Mouse (Mus musculus) CH12.LX (cell line): ENCODE data around the gene Gpr39. TPM values are rescaled to one million over a fixed set of nuclear protein-coding genes. Genes with fewer than 3 reads are reported as not detected.
A peak's percentile ranks its signal among the peaks of the same experiment; 100 is the strongest.

Experiments used
- DNase-seq: peaks from one replicate; pipeline ENCODE4 v3.0.0-alpha.2; 2013; ENCODE audit errors: extremely low read depth
- H3K27ac ChIP-seq: 2 replicates; pipeline ENCODE4 v1.5.1; 2012; ENCODE audit warnings: low read depth, mild to moderate bottlenecking, control low read depth, moderate library complexity; ENCODE audit not compliant: insufficient read depth
- H3K27me3 ChIP-seq: replicated peaks from 2 replicates; pipeline ENCODE3; 2012; ENCODE audit warnings: inconsistent platforms
- H3K36me3 ChIP-seq, 2 experiments: replicated peaks in 1 of 2; 2 replicates each; pipeline versions ENCODE3 to v1.6.1; 2012; ENCODE audit warnings: inconsistent platforms in 1 of 2, low read length in 1 of 2, mild to moderate bottlenecking in 1 of 2, mixed read lengths in 1 of 2, moderate library complexity in 1 of 2; ENCODE audit not compliant: control insufficient read depth in 1 of 2, insufficient read depth in 1 of 2
- H3K4me1 ChIP-seq, 2 experiments: 2 replicates each; pipeline ENCODE4 v1.6.1; 2012; ENCODE audit warnings: inconsistent platforms in 1 of 2, moderate library complexity in 1 of 2; ENCODE audit not compliant: insufficient read depth in 2 of 2, control insufficient read depth in 1 of 2
- H3K4me2 ChIP-seq: 2 replicates; pipeline ENCODE4 v1.6.1; 2012; ENCODE audit warnings: low read depth, mild to moderate bottlenecking, control low read depth; ENCODE audit not compliant: poor library complexity, insufficient read depth, severe bottlenecking
- H3K4me3 ChIP-seq, 3 experiments: fragments of 150-350 bp in 1 of 3; sonication (generic) in 1 of 3; replicated peaks in 1 of 3; 2 replicates each; pipeline versions ENCODE3 to v1.5.1; 2011 to 2012; ENCODE audit warnings: low read depth in 2 of 3, low read length in 2 of 3, mild to moderate bottlenecking in 2 of 3, moderate library complexity in 2 of 3, control low read depth in 1 of 3, improper control_type of control experiment in 1 of 3, inconsistent platforms in 1 of 3, mixed read lengths in 1 of 3; ENCODE audit not compliant: poor library complexity in 1 of 3
- H3K79me2 ChIP-seq: replicated peaks from 2 replicates; pipeline ENCODE4 v1.6.1; 2012; ENCODE audit warnings: mild to moderate bottlenecking, moderate library complexity; ENCODE audit not compliant: control insufficient read depth, poor library complexity, insufficient read depth, severe bottlenecking; ENCODE audit errors: extremely low read depth
- H3K9ac ChIP-seq: 2 replicates; pipeline ENCODE4 v1.6.1; 2012; ENCODE audit warnings: low read depth, mild to moderate bottlenecking, control low read depth, moderate library complexity; ENCODE audit not compliant: insufficient read depth
- H3K9me3 ChIP-seq: replicated peaks from 2 replicates; pipeline ENCODE3; 2012; ENCODE audit warnings: low read length, inconsistent platforms, mixed read lengths
- BHLHE40 ChIP-seq: IDR thresholded peaks from 2 replicates; pipeline ENCODE4 v1.6.1; 2011; ENCODE audit warnings: mild to moderate bottlenecking, low read depth, low read length, improper control_type of control experiment
- CHD1 ChIP-seq: IDR thresholded peaks from 2 replicates; pipeline ENCODE4 v1.6.1; 2012; ENCODE audit warnings: low read depth, low read length, improper control_type of control experiment, inconsistent platforms
- CHD2 ChIP-seq: IDR thresholded peaks from 2 replicates; pipeline ENCODE4 v1.6.1; 2011; ENCODE audit warnings: low read length, improper control_type of control experiment
- CTCF ChIP-seq, 2 experiments: IDR thresholded peaks in 1 of 2; conservative IDR thresholded peaks in 1 of 2; 2 replicates each; pipeline ENCODE4 v1.5.1; 2011 to 2012; ENCODE audit warnings: low read depth in 2 of 2, low read length in 2 of 2, improper control_type of control experiment in 1 of 2, inconsistent platforms in 1 of 2, mild to moderate bottlenecking in 1 of 2, moderate library complexity in 1 of 2
- ELF1 ChIP-seq: IDR thresholded peaks from 2 replicates; pipeline ENCODE4 v1.6.1; 2014; ENCODE audit warnings: low read depth, mild to moderate bottlenecking, inconsistent platforms, low read length, improper control_type of control experiment
- EP300 ChIP-seq: IDR thresholded peaks from 2 replicates; pipeline ENCODE4 v1.6.1; 2011; ENCODE audit warnings: low read length, improper control_type of control experiment
- HCFC1 ChIP-seq: IDR thresholded peaks from 2 replicates; pipeline ENCODE4 v1.6.1; 2012; ENCODE audit warnings: low read depth, mild to moderate bottlenecking, inconsistent platforms, low read length, improper control_type of control experiment
- IRF4 ChIP-seq: IDR thresholded peaks from 2 replicates; pipeline ENCODE4 v1.6.1; 2014; ENCODE audit warnings: low read depth, mild to moderate bottlenecking, inconsistent platforms, low read length, improper control_type of control experiment
- JUN ChIP-seq: IDR thresholded peaks from 2 replicates; pipeline ENCODE4 v1.6.1; 2011; ENCODE audit warnings: low read depth, mild to moderate bottlenecking, low read length, improper control_type of control experiment, moderate library complexity; ENCODE audit not compliant: insufficient read depth
- JUND ChIP-seq: conservative IDR thresholded peaks from 2 replicates; pipeline ENCODE4 v1.6.1; 2011; ENCODE audit warnings: low read depth, low read length, improper control_type of control experiment
- KAT2A ChIP-seq: IDR thresholded peaks from 2 replicates; pipeline ENCODE4 v1.6.1; 2012; ENCODE audit warnings: low read length, improper control_type of control experiment, inconsistent platforms; ENCODE audit not compliant: insufficient replicate concordance
- MAX ChIP-seq: IDR thresholded peaks from 2 replicates; pipeline ENCODE4 v1.6.1; 2011; ENCODE audit warnings: low read length, improper control_type of control experiment
- MEF2A ChIP-seq: IDR thresholded peaks from 2 replicates; pipeline ENCODE4 v1.6.1; 2014; ENCODE audit warnings: low read depth, mild to moderate bottlenecking, inconsistent platforms, low read length, improper control_type of control experiment, borderline replicate concordance
- MXI1 ChIP-seq: IDR thresholded peaks from 2 replicates; pipeline ENCODE4 v1.6.1; 2011; ENCODE audit warnings: mild to moderate bottlenecking, low read depth, low read length, improper control_type of control experiment
- MYC ChIP-seq: IDR thresholded peaks from 2 replicates; pipeline ENCODE4 v1.6.1; 2011; ENCODE audit warnings: low read depth, mild to moderate bottlenecking, improper control_type of control experiment, low read length
- PAX5 ChIP-seq: IDR thresholded peaks from 2 replicates; pipeline ENCODE4 v1.6.1; 2012; ENCODE audit warnings: low read length, inconsistent platforms, mixed read lengths
- POLR2A ChIP-seq: IDR thresholded peaks from 2 replicates; pipeline ENCODE4 v1.6.1; 2011; ENCODE audit warnings: low read depth, mild to moderate bottlenecking, improper control_type of control experiment, low read length
- POLR2AphosphoS2 ChIP-seq: IDR thresholded peaks from 2 replicates; pipeline ENCODE4 v1.6.1; 2011; ENCODE audit warnings: low read depth, low read length, improper control_type of control experiment
- RCOR1 ChIP-seq: conservative IDR thresholded peaks from 2 replicates; pipeline ENCODE4 v1.6.1; 2012; ENCODE audit warnings: low read depth, mild to moderate bottlenecking, inconsistent platforms, low read length, improper control_type of control experiment
- SIN3A ChIP-seq: IDR thresholded peaks from 2 replicates; pipeline ENCODE4 v1.6.1; 2012; ENCODE audit warnings: low read length, improper control_type of control experiment, inconsistent platforms
- SMC3 ChIP-seq: IDR thresholded peaks from 2 replicates; pipeline ENCODE4 v1.6.1; 2011; ENCODE audit warnings: low read depth, low read length, improper control_type of control experiment
- TBP ChIP-seq: conservative IDR thresholded peaks from 2 replicates; pipeline ENCODE4 v1.6.1; 2011; ENCODE audit warnings: low read depth, low read length, improper control_type of control experiment
- TCF12 ChIP-seq: IDR thresholded peaks from 2 replicates; pipeline ENCODE4 v1.6.1; 2014; ENCODE audit warnings: low read depth, mild to moderate bottlenecking, inconsistent platforms, low read length, improper control_type of control experiment
- UBTF ChIP-seq: IDR thresholded peaks from 2 replicates; pipeline ENCODE4 v1.6.1; 2012; ENCODE audit warnings: low read depth, mild to moderate bottlenecking, inconsistent platforms, low read length, improper control_type of control experiment, moderate library complexity
- ZMIZ1 ChIP-seq: IDR thresholded peaks from 2 replicates; pipeline ENCODE4 v1.6.1; 2012; ENCODE audit warnings: low read depth, mild to moderate bottlenecking, inconsistent platforms, low read length, improper control_type of control experiment
- ZNF384 ChIP-seq: IDR thresholded peaks from 2 replicates; pipeline ENCODE4 v1.6.1; 2012; ENCODE audit warnings: low read depth, low read length, improper control_type of control experiment, inconsistent platforms
- dilution Hi-C: fragments of 300-500 bp; cut with MboI; formaldehyde crosslinking; loops from 2 replicates; pipeline ENCODE4 v1.14.3; 2020; ENCODE audit warnings: low sequenced_read_pairs; ENCODE audit not compliant: extremely low pct_unique_long_range_greater_than_20kb, extremely low pct_ligation_motif_present
- in situ Hi-C: fragments of 300-500 bp; cut with MboI; formaldehyde crosslinking; loops from 3 replicates; pipeline ENCODE4 v1.14.3; 2019; ENCODE audit warnings: low sequenced_read_pairs, low pct_ligation_motif_present, low pct_unique_long_range_greater_than_20kb, mixed read lengths
- polyA plus RNA-seq: library from polyadenylated mRNA; unstranded; fragments of >175 nt; gene quantifications from 2 replicates; pipeline ENCODE4 v1.2.1, GENCODE M21; 2012; ENCODE audit warnings: low read depth; ENCODE audit not compliant: insufficient read length
- total RNA-seq, 2 experiments: library from RNA; depleted of rRNA; stranded (reverse); fragments of 300-350 nt in 1 of 2; fragments of >200 nt in 1 of 2; gene quantifications; 2 replicates each; pipeline ENCODE4 v1.2.3; 2012 to 2014

Gene Gpr39
- total and polyA plus RNA-seq, 3 experiments: not detected

DNA sequence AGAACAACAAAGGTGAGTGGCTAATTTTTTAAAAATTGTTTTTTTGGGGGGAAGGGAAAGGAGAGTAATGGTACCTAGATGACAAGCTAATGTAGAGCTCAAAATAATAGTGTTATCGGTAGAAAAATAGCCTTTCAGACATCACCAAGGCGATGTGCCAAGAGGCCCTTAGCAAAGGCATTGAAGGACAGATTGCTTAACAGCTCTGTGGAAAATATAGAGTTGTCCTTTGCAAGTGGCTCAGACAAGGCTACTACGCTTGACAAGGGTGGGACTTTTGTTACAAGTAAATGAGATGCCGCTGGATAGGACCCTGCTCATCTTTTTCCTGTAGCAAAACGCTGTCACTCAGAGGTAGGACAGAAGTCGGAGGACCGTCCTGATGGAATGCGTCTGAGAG, 25.5 kb downstream of the Gpr39 start:
- no peak overlapping the region for H3K9ac ChIP-seq
- H3K36me3 ChIP-seq: no peaks in the 10 kb centered on the region
- H3K4me2 ChIP-seq: no peak overlapping the region
- H3K27me3 ChIP-seq: peaks cover 39% of the 10 kb centered on the region
- H3K79me2 ChIP-seq: no peaks in the 10 kb centered on the region
- H3K27ac ChIP-seq: no peak overlapping the region
- in situ Hi-C loops: no loop called here
- no peaks in the 10 kb centered on the region for H3K4me1 ChIP-seq
- DNase-seq: no peak
- TF ChIP-seq HCFC1: no peak
- no peak for TF ChIP-seq MAX
- TF ChIP-seq SIN3A: no peak
- TF ChIP-seq ZNF384: no peak
- no peak for TF ChIP-seq POLR2AphosphoS2
- no peak for TF ChIP-seq RCOR1
- TF ChIP-seq KAT2A: no peak
- TF ChIP-seq JUN: no peak
- TF ChIP-seq BHLHE40: no peak
- no peak for TF ChIP-seq ZMIZ1
- no peak for TF ChIP-seq EP300
- TF ChIP-seq, all 38 proteins: peak for 0
- Histone ChIP-seq H3K4me3 (no peak overlapping the region), H3K9me3 (no peaks in the 10 kb centered on the region)
- dilution Hi-C loops: no loop called here

DNA sequence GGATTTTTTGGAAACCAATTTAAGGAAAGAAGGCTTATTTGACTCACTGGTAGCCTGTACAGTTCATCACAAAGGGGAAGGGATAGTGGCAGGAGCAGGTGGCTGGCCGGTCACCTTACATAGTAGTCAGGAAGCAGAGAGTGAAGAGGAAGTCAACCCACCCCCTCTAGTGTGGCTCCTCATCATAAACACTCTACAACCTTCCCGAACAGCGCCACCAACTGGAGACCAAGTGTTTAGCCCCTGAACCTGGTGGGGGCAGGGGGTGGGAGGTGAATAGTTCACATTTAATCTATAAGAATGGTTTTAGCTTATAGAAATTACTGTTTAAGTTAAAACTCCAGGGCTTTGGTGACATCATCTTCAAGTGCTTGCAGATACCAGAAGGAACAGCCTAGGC, 28.6 kb downstream of the Gpr39 start:
- dilution Hi-C loops (no loop called here), in situ Hi-C loops (no loop called here)
- Histone ChIP-seq H3K9me3 (no peaks in the 10 kb centered on the region), H3K4me3 (no peak overlapping the region), H3K27me3 (peaks cover 36% of the 10 kb centered on the region), H3K4me2 (no peak overlapping the region), H3K79me2 (no peaks in the 10 kb centered on the region), H3K4me1 (no peaks in the 10 kb centered on the region), H3K27ac (no peak overlapping the region), H3K36me3 (no peaks in the 10 kb centered on the region), H3K9ac (no peak overlapping the region)
- TF ChIP-seq CHD2: no peak
- peak in 1 of 2 experiments; percentile 60; a peak in 2 of 4 replicates for TF ChIP-seq CTCF (conservative IDR thresholded peaks at IDR 0.05 in 1 of 2, IDR thresholded peaks at IDR 0.05 in 1 of 2; ENCODE audit: low read depth in 2 of 2, low read length in 2 of 2)
- no peak for TF ChIP-seq POLR2A
- no peak for TF ChIP-seq UBTF
- DNase-seq: peak; percentile 21

DNA sequence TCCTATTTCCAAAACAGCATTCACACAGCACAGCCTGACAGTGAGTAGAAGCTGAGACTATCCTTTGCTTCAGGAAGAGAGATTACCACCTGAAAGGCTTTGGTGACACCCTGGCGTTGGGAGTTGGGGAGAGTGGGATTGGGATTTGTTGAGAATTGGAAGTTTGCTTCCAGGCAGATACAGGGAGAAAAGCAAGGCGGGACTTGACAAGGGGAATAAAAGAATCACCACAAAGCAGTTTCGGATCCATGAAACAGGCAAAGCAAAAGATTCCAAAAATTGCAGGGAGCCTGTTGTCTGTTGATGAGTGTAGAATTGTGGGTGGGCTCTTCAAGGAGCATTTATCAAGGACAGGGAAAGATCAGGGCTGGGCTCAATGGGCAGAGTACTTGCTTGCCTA, 38.5 kb downstream of the Gpr39 start:
- H3K4me2 ChIP-seq: no peak overlapping the region
- H3K36me3 ChIP-seq: no peaks in the 10 kb centered on the region
- no peaks in the 10 kb centered on the region for H3K9me3 ChIP-seq
- no peak for TF ChIP-seq MEF2A
- no peak for TF ChIP-seq CHD1
- no peak for TF ChIP-seq ZMIZ1
- no peak for TF ChIP-seq EP300
- TF ChIP-seq PAX5: no peak
- no peak for TF ChIP-seq BHLHE40
- no peak for TF ChIP-seq MXI1
- TF ChIP-seq IRF4: no peak
- TF ChIP-seq MYC: no peak
- TF ChIP-seq TCF12: no peak
- no peak for TF ChIP-seq TBP
- no peak for TF ChIP-seq SMC3
- no peak for TF ChIP-seq ELF1
- no peak for TF ChIP-seq JUND
- TF ChIP-seq, all 38 proteins: peak for 0
- Histone ChIP-seq H3K27me3 (peaks cover 34% of the 10 kb centered on the region), H3K9ac (no peak overlapping the region), H3K79me2 (no peaks in the 10 kb centered on the region), H3K27ac (no peak overlapping the region), H3K4me3 (no peak overlapping the region), H3K4me1 (no peaks in the 10 kb centered on the region)
- in situ Hi-C loops: no loop called here
- no peak for DNase-seq
- dilution Hi-C loops: no loop called here
